Mouse (Mus musculus): ENCODE data around the gene Baiap2. TPM values are rescaled to one million over a fixed set of nuclear protein-coding genes. Genes with fewer than 3 reads are reported as not detected.

The Baiap2 gene
- polyA plus RNA-seq, 1 experiment from 2014 or later, result 21.3 TPM

DNA sequence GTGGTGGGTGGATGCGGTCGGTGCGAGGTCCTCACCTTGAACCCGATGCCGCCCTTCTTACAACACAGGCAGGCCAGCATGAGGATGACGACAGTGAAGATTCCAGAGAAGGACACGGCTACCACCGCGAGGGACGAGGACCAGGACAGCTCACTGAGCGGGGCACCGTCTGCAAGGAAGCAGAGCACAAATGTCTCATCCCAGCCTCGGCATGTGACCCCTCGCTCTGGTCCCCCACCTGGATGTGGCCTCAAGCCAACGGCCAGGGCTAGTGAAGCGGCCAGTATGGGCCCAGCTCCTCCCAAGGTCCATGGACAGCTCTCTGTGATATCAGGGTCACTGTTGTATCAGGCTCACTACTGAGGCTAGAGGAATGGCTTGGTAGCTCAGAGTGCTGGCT lies 78.8 kb downstream of the Baiap2 start:
- WGBS (ENCODE audit: insufficient replicate concordance), result 84% methylated on average over 16 of the region's 16 CpGs

GRCm38 (mm10) chr11:120022216-120022615 lies 79.7 kb downstream of the Baiap2 start:
- DNase-seq (no peak), ATAC-seq (no peak)
- no peaks in the 10 kb centered on the region for H3K9me3 ChIP-seq (ENCODE audit: low read length)
- no peaks in the 10 kb centered on the region for H3K4me1 ChIP-seq (ENCODE audit: insufficient read depth)
- no peak overlapping the region for H3K27ac ChIP-seq (ENCODE audit: low read depth)
- no peaks in the 10 kb centered on the region for H3K27me3 ChIP-seq (ENCODE audit: insufficient read depth, low read length)
- H3K4me3 ChIP-seq (ENCODE audit: low read depth, low read length), result no peak overlapping the region
- TF ChIP-seq CTCF (IDR thresholded peaks at IDR 0.05; ENCODE audit: low read depth) (no peak), EP300 (IDR thresholded peaks at IDR 0.05; ENCODE audit: low read depth) (no peak)
- H3K9ac ChIP-seq (replicated peaks), result no peak overlapping the region
- no peaks in the 10 kb centered on the region for H3K36me3 ChIP-seq (replicated peaks; ENCODE audit: insufficient read depth, low read length)
- WGBS (ENCODE audit: insufficient replicate concordance), result 71% methylated on average over 8 of the region's 8 CpGs
- no peak overlapping the region for H3K4me2 ChIP-seq (ENCODE audit: low read depth, low read length)

More for the DNA sequence above, 78.8 kb downstream of the Baiap2 start:
- H3K4me2 ChIP-seq (ENCODE audit: low read depth, low read length), result no peak overlapping the region
- no peaks in the 10 kb centered on the region for H3K27me3 ChIP-seq (ENCODE audit: insufficient read depth, low read length)
- H3K36me3 ChIP-seq (replicated peaks; ENCODE audit: insufficient read depth, low read length), result no peaks in the 10 kb centered on the region
- ATAC-seq (no peak), DNase-seq (no peak)
- no peak overlapping the region for H3K4me3 ChIP-seq (ENCODE audit: low read depth, low read length)
- H3K4me1 ChIP-seq (ENCODE audit: insufficient read depth), result no peaks in the 10 kb centered on the region
- TF ChIP-seq CTCF (IDR thresholded peaks at IDR 0.05; ENCODE audit: low read depth), result no peak
- TF ChIP-seq EP300 (IDR thresholded peaks at IDR 0.05; ENCODE audit: low read depth), result no peak
- H3K27ac ChIP-seq (ENCODE audit: low read depth), result no peak overlapping the region
- H3K9me3 ChIP-seq (ENCODE audit: low read length), result no peaks in the 10 kb centered on the region
- no peak overlapping the region for H3K9ac ChIP-seq (replicated peaks)

GRCm38 (mm10) chr11:120022841-120023240 lies 80.3 kb downstream of the Baiap2 start:
- no peak for ATAC-seq
- WGBS (ENCODE audit: insufficient replicate concordance), result 73% methylated on average over 12 of the region's 12 CpGs
- Histone ChIP-seq H3K4me2 (ENCODE audit: low read depth, low read length) (no peak overlapping the region), H3K27me3 (ENCODE audit: insufficient read depth, low read length) (no peaks in the 10 kb centered on the region), H3K27ac (ENCODE audit: low read depth) (no peak overlapping the region), H3K4me1 (ENCODE audit: insufficient read depth) (no peaks in the 10 kb centered on the region), H3K4me3 (ENCODE audit: low read depth, low read length) (no peak overlapping the region), H3K9me3 (ENCODE audit: low read length) (no peaks in the 10 kb centered on the region), H3K36me3 (replicated peaks; ENCODE audit: insufficient read depth, low read length) (no peaks in the 10 kb centered on the region), H3K9ac (replicated peaks) (no peak overlapping the region)
- TF ChIP-seq EP300 (IDR thresholded peaks at IDR 0.05; ENCODE audit: low read depth), result no peak
- TF ChIP-seq CTCF (IDR thresholded peaks at IDR 0.05; ENCODE audit: low read depth), result no peak
- no peak for DNase-seq

DNA sequence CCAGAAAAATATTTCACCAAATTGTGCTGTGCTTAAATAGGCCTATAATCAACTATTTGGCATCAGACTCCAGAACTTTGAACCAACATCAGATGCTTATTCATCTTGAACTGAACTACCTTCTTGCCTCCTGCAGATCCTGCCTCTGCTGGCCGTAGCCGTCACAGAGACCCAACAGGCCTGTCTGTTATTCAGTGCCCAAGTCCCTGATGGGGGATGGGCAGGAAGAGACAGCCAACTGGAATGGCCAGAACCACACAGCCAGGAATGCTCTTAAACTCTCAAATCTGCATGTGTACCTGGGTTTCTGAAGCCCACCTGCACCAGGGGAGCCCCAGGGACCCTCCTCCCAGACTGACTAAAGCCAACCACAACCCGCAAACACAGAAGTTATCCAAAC lies 84.4 kb downstream of the Baiap2 start:
- no peak overlapping the region for H3K27ac ChIP-seq (ENCODE audit: low read depth)
- H3K9ac ChIP-seq (replicated peaks), result no peak overlapping the region
- peaks cover 6% of the 10 kb centered on the region for H3K4me1 ChIP-seq (ENCODE audit: insufficient read depth)
- no peaks in the 10 kb centered on the region for H3K27me3 ChIP-seq (ENCODE audit: insufficient read depth, low read length)
- no peaks in the 10 kb centered on the region for H3K36me3 ChIP-seq (replicated peaks; ENCODE audit: insufficient read depth, low read length)
- ATAC-seq (no peak), DNase-seq (no peak)
- 86% methylated on average over 3 of the region's 3 CpGs for WGBS (ENCODE audit: insufficient replicate concordance)
- no peaks in the 10 kb centered on the region for H3K9me3 ChIP-seq (ENCODE audit: low read length)
- no peak for TF ChIP-seq CTCF (IDR thresholded peaks at IDR 0.05; ENCODE audit: low read depth)
- TF ChIP-seq EP300 (IDR thresholded peaks at IDR 0.05; ENCODE audit: low read depth), result no peak
- H3K4me2 ChIP-seq (ENCODE audit: low read depth, low read length), result no peak overlapping the region
- no peak overlapping the region for H3K4me3 ChIP-seq (ENCODE audit: low read depth, low read length)

- ATAC-seq (peak; percentile 64), DNase-seq (no peak)
- H3K9ac ChIP-seq (replicated peaks), result no peak overlapping the region
- no peak overlapping the region for H3K4me2 ChIP-seq (ENCODE audit: low read depth, low read length)
- WGBS (ENCODE audit: insufficient replicate concordance), result 58% methylated on average over 18 of the region's 18 CpGs
- H3K4me1 ChIP-seq (ENCODE audit: insufficient read depth), result peaks cover 6% of the 10 kb centered on the region
- no peaks in the 10 kb centered on the region for H3K36me3 ChIP-seq (replicated peaks; ENCODE audit: insufficient read depth, low read length)
- no peak for TF ChIP-seq CTCF (IDR thresholded peaks at IDR 0.05; ENCODE audit: low read depth)
- no peak for TF ChIP-seq EP300 (IDR thresholded peaks at IDR 0.05; ENCODE audit: low read depth)
- H3K27ac ChIP-seq (ENCODE audit: low read depth), result no peak overlapping the region
- no peaks in the 10 kb centered on the region for H3K9me3 ChIP-seq (ENCODE audit: low read length)
- no peaks in the 10 kb centered on the region for H3K27me3 ChIP-seq (ENCODE audit: insufficient read depth, low read length)
- no peak overlapping the region for H3K4me3 ChIP-seq (ENCODE audit: low read depth, low read length)
Measured at GRCm38 (mm10) chr11:120028319-120029092, 85.9 kb downstream of the Baiap2 start.

GRCm38 (mm10) chr11:120029431-120030144 lies 87.0 kb downstream of the Baiap2 start:
- H3K4me1 ChIP-seq (ENCODE audit: insufficient read depth), result peaks cover 6% of the 10 kb centered on the region
- H3K36me3 ChIP-seq (replicated peaks; ENCODE audit: insufficient read depth, low read length), result no peaks in the 10 kb centered on the region
- WGBS (ENCODE audit: insufficient replicate concordance), result 57% methylated on average over 9 of the region's 9 CpGs
- H3K9ac ChIP-seq (replicated peaks), result no peak overlapping the region
- H3K4me3 ChIP-seq (ENCODE audit: low read depth, low read length), result no peak overlapping the region
- TF ChIP-seq CTCF (IDR thresholded peaks at IDR 0.05; ENCODE audit: low read depth) (no peak), EP300 (IDR thresholded peaks at IDR 0.05; ENCODE audit: low read depth) (no peak)
- ATAC-seq, result peak; percentile 43
- no peak for DNase-seq
- H3K9me3 ChIP-seq (ENCODE audit: low read length), result no peaks in the 10 kb centered on the region
- H3K27me3 ChIP-seq (ENCODE audit: insufficient read depth, low read length), result no peaks in the 10 kb centered on the region
- no peak overlapping the region for H3K4me2 ChIP-seq (ENCODE audit: low read depth, low read length)
- no peak overlapping the region for H3K27ac ChIP-seq (ENCODE audit: low read depth)

Data from liver, postnatal 0 days (tissue).